Comparison of ENCODE assay signal across 19 mouse cellular contexts in the genomic region with DNA sequence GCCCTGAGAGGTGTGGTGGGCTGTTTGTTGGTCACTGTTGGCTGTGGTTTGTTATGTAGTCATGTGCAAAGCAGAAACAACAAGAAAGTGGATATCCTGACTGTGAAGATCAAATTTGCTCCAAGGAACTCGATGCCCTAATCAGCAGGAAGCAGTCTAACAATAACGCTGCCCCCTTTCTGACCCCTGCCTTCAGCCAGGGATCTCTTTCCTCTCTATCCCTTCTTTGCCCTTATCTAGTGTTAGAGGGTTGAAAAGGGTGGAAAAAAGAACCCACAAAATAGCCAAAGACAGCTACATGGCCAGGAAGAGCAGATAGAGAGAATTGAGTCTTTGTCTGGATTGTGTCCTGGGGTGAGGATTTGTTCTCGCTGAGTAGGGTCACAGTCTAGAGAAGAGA. TPM values are rescaled to one million over a fixed set of nuclear protein-coding genes. Genes with fewer than 3 reads are reported as not detected.
DNase-seq lines count a peak whose midpoint lies in the region; ATAC-seq lines count a peak whose summit lies in the region.
"Had no signal": no experiment of that assay in that cellular context is flagged by ENCODE, and none has a peak within 500 bp of the region (broad histone marks: within the 10 kb centered on the region; RNA-seq: fewer than 3 reads in every experiment).

No protein-coding gene starts in this region.

- no peak overlapping the region for H3K27ac ChIP-seq in heart, embryonic 11.5 days (ENCODE audit: low read depth, low read length)
- H3K27ac ChIP-seq in heart, embryonic 10.5 days: no peak overlapping the region
- peak overlapping the region; percentile 16; the same call in 1 of the 2 replicates for H3K27ac ChIP-seq in heart, embryonic 16.5 days (ENCODE audit: low read length)
- no peak overlapping the region for H3K27ac ChIP-seq in lung, embryonic 15.5 days
- H3K27ac ChIP-seq: embryonic facial prominence, embryonic 15.5 days; forebrain, embryonic 15.5 days; hindbrain, embryonic 15.5 days had no signal

- no peak for ATAC-seq in heart, embryonic 11.5 days (replicated peaks; ENCODE audit: insufficient number of reproducible peaks, low FRiP score, low TSS enrichment)
- ATAC-seq in heart, embryonic 16.5 days (replicated peaks; ENCODE audit: extremely low read depth, insufficient read depth, low FRiP score): no peak
- no peak for ATAC-seq in lung, embryonic 15.5 days (ENCODE audit: borderline replicate concordance, extremely low read depth, low FRiP score, low TSS enrichment)
- no peak for ATAC-seq in erythroblast, adult 5-6 weeks (replicated peaks; ENCODE audit: low FRiP score, poor library complexity, severe bottlenecking)
- ATAC-seq: forebrain, embryonic 15.5 days; intestine, embryonic 16.5 days had no signal

- no peaks in the 10 kb centered on the region for H3K36me3 ChIP-seq in heart, embryonic 11.5 days (ENCODE audit: control insufficient read depth, insufficient read depth, low read length)
- H3K36me3 ChIP-seq in heart, embryonic 10.5 days: no peaks in the 10 kb centered on the region
- H3K36me3 ChIP-seq in heart, embryonic 16.5 days (ENCODE audit: control insufficient read depth, insufficient read depth): no peaks in the 10 kb centered on the region
- H3K36me3 ChIP-seq in lung, embryonic 15.5 days: no peaks in the 10 kb centered on the region
- H3K36me3 ChIP-seq: embryonic facial prominence, embryonic 15.5 days; forebrain, embryonic 15.5 days; hindbrain, embryonic 15.5 days had no signal

- intact Hi-C loops in heart, postnatal 14 days (cut with DNase I): no loop called here

- no peak overlapping the region for H3K9ac ChIP-seq in heart, embryonic 11.5 days (ENCODE audit: low read depth, low read length)
- H3K9ac ChIP-seq in heart, embryonic 16.5 days (ENCODE audit: low read length): no peak overlapping the region
- H3K9ac ChIP-seq in lung, embryonic 15.5 days: no peak overlapping the region
- H3K9ac ChIP-seq: embryonic facial prominence, embryonic 15.5 days; forebrain, embryonic 15.5 days; hindbrain, embryonic 15.5 days had no signal

- no peak for DNase-seq in heart, embryonic 10.5 days (ENCODE audit: low spot score)
- DNase-seq in heart, postnatal 14 days: no peak
- no peak for DNase-seq in lung, adult 18-20 months
- DNase-seq in 416B (ENCODE audit: low read depth): peak; percentile 69
- DNase-seq: adrenal gland, postnatal 14 days; cerebellum, adult 18-20 months; cerebellum, adult 9-11 months; embryo, embryonic 11 days; gastrocnemius, postnatal 36 days; heart, adult 11 months had no signal

- no peaks in the 10 kb centered on the region for H3K9me3 ChIP-seq in heart, embryonic 11.5 days (replicated peaks; ENCODE audit: control insufficient read depth, low read length)
- no peaks in the 10 kb centered on the region for H3K9me3 ChIP-seq in heart, embryonic 10.5 days
- no peaks in the 10 kb centered on the region for H3K9me3 ChIP-seq in heart, embryonic 16.5 days (replicated peaks; ENCODE audit: control insufficient read depth, low read length)
- H3K9me3 ChIP-seq in lung, embryonic 15.5 days: no peaks in the 10 kb centered on the region
- H3K9me3 ChIP-seq: embryonic facial prominence, embryonic 15.5 days; forebrain, embryonic 15.5 days; hindbrain, embryonic 15.5 days had no signal

- H3K27me3 ChIP-seq in heart, embryonic 11.5 days (ENCODE audit: control insufficient read depth, insufficient read depth, low read length): peaks cover 23% of the 10 kb centered on the region
- H3K27me3 ChIP-seq in heart, embryonic 10.5 days (ENCODE audit: insufficient read depth, poor library complexity, severe bottlenecking): peaks cover 45% of the 10 kb centered on the region
- H3K27me3 ChIP-seq in heart, embryonic 16.5 days (ENCODE audit: control insufficient read depth, insufficient read depth, low read length): 0 out of 2 replicates have a peak, but pooled peaks cover 6% of the 10 kb centered on the region
- peaks cover 6% of the 10 kb centered on the region; the same call in 1 of the 2 replicates for H3K27me3 ChIP-seq in lung, embryonic 15.5 days

- 28% methylated on average over 3 of the region's 3 CpGs for WGBS in heart, embryonic 11.5 days (ENCODE audit: insufficient replicate concordance)
- WGBS in heart, embryonic 10.5 days: 31% methylated on average over 3 of the region's 3 CpGs
- 23% methylated on average over 3 of the region's 3 CpGs for WGBS in heart, embryonic 16.5 days
- WGBS in lung, embryonic 15.5 days: 46% methylated on average over 3 of the region's 3 CpGs

- 0 out of 2 replicates have a peak overlapping the region, but pooled peaks have one; percentile 3 for H3K4me3 ChIP-seq in heart, embryonic 11.5 days (ENCODE audit: low read depth, low read length)
- H3K4me3 ChIP-seq in heart, embryonic 10.5 days: no peak overlapping the region
- H3K4me3 ChIP-seq in heart, embryonic 16.5 days (ENCODE audit: low read length): no peak overlapping the region
- no peak overlapping the region for H3K4me3 ChIP-seq in lung, embryonic 15.5 days
- H3K4me3 ChIP-seq: forebrain, embryonic 15.5 days; hindbrain, embryonic 15.5 days had no signal

- H3K4me1 ChIP-seq in heart, embryonic 11.5 days (ENCODE audit: control insufficient read depth, insufficient read depth, low read length): peaks cover 6% of the 10 kb centered on the region; the same call in 1 of the 2 replicates
- peaks cover 17% of the 10 kb centered on the region for H3K4me1 ChIP-seq in heart, embryonic 10.5 days
- peaks cover 10% of the 10 kb centered on the region for H3K4me1 ChIP-seq in heart, embryonic 16.5 days (ENCODE audit: control insufficient read depth, insufficient read depth, low read length)
- H3K4me1 ChIP-seq in lung, embryonic 15.5 days: peaks cover 11% of the 10 kb centered on the region

- peak overlapping the region; percentile 96; the same call in 1 of the 2 replicates for H3K4me2 ChIP-seq in heart, embryonic 11.5 days
- H3K4me2 ChIP-seq in heart, embryonic 16.5 days (ENCODE audit: low read depth, low read length): peak overlapping the region; percentile 93; the same call in 1 of the 2 replicates
- 0 out of 2 replicates have a peak overlapping the region, but pooled peaks have one; percentile 16 for H3K4me2 ChIP-seq in lung, embryonic 15.5 days
- H3K4me2 ChIP-seq: embryonic facial prominence, embryonic 15.5 days; forebrain, embryonic 15.5 days; hindbrain, embryonic 15.5 days had no signal

RNA-seq across cellular contexts. Expression of a gene that starts 1.8 kb away (rescaled TPM):
- polyA plus RNA-seq in heart, embryonic 11.5 days (2014; fragmentation: Nextera tagmentation; extraction: Ambion mirVana): 0.89 and 1.6 TPM in 2 replicates
- 1.7 and 2.4 TPM in 2 replicates for polyA plus RNA-seq in heart, embryonic 10.5 days (2016; fragmentation: Nextera tagmentation; extraction: Ambion mirVana)
- 2.1 TPM in 2 replicates for polyA plus RNA-seq in heart, embryonic 16.5 days (2015; fragmentation: Nextera tagmentation; extraction: Ambion mirVana)
- 1 to 10 TPM; 3.8 to 4.4 TPM for total RNA-seq in heart, postnatal 14 days (2021)
- 1.7 and 2.0 TPM in 2 replicates for polyA plus RNA-seq in lung, embryonic 15.5 days (2015; fragmentation: Nextera tagmentation; extraction: Ambion mirVana)
- total RNA-seq in erythroblast, adult 5-6 weeks (2015; ENCODE audit: low replicate concordance): 0.38 and 1.7 TPM in 2 replicates
- 2.9 and 4.2 TPM in 2 replicates for total RNA-seq in erythroblast, adult 5-6 weeks (2017; ENCODE audit: low replicate concordance)

RNA-seq across cellular contexts. Expression of a gene that starts 7.6 kb away (rescaled TPM):
- polyA plus RNA-seq in heart, embryonic 11.5 days (2014; fragmentation: Nextera tagmentation; extraction: Ambion mirVana): 107 and 110 TPM in 2 replicates
- 126 and 131 TPM in 2 replicates for polyA plus RNA-seq in heart, embryonic 10.5 days (2016; fragmentation: Nextera tagmentation; extraction: Ambion mirVana)
- polyA plus RNA-seq in heart, embryonic 16.5 days (2015; fragmentation: Nextera tagmentation; extraction: Ambion mirVana): 116 and 125 TPM in 2 replicates
- 10 to 100 TPM; 62.0 to 68.3 TPM for total RNA-seq in heart, postnatal 14 days (2021)
- polyA plus RNA-seq in lung, embryonic 15.5 days (2015; fragmentation: Nextera tagmentation; extraction: Ambion mirVana): 133 and 134 TPM in 2 replicates
- 8.5 and 11.5 TPM in 2 replicates for total RNA-seq in erythroblast, adult 5-6 weeks (2015; ENCODE audit: low replicate concordance)
- 7.0 and 7.2 TPM in 2 replicates for total RNA-seq in erythroblast, adult 5-6 weeks (2017; ENCODE audit: low replicate concordance)

RNA-seq across cellular contexts. Expression of a gene that starts 16.7 kb away (rescaled TPM):
- polyA plus RNA-seq in heart, embryonic 11.5 days (2014; fragmentation: Nextera tagmentation; extraction: Ambion mirVana): 0.37 and 0.44 TPM in 2 replicates
- 0.14 and 0.59 TPM in 2 replicates for polyA plus RNA-seq in heart, embryonic 10.5 days (2016; fragmentation: Nextera tagmentation; extraction: Ambion mirVana)
- 0.09 and 0.45 TPM in 2 replicates for polyA plus RNA-seq in heart, embryonic 16.5 days (2015; fragmentation: Nextera tagmentation; extraction: Ambion mirVana)
- total RNA-seq in heart, postnatal 14 days (2021): under 1 TPM; 0.32 to 0.60 TPM
- polyA plus RNA-seq in lung, embryonic 15.5 days (2015; fragmentation: Nextera tagmentation; extraction: Ambion mirVana): 0.86 and 1.0 TPM in 2 replicates
- total RNA-seq in erythroblast, adult 5-6 weeks (2015; ENCODE audit: low replicate concordance): not detected in 2 replicates
- 0.70 TPM in 1 of 2 replicates, not detected in the other for total RNA-seq in erythroblast, adult 5-6 weeks (2017; ENCODE audit: low replicate concordance)
- polyA plus RNA-seq: C2C12 had no signal

RNA-seq across cellular contexts. Expression of a gene that starts 17.7 kb away (rescaled TPM):
- polyA plus RNA-seq in heart, embryonic 11.5 days (2014; fragmentation: Nextera tagmentation; extraction: Ambion mirVana): 7.0 and 8.8 TPM in 2 replicates
- polyA plus RNA-seq in heart, embryonic 10.5 days (2016; fragmentation: Nextera tagmentation; extraction: Ambion mirVana): 8.2 and 9.7 TPM in 2 replicates
- 7.6 and 10.3 TPM in 2 replicates for polyA plus RNA-seq in heart, embryonic 16.5 days (2015; fragmentation: Nextera tagmentation; extraction: Ambion mirVana)
- total RNA-seq in heart, postnatal 14 days (2021): 1 to 10 TPM; 2.0 to 2.2 TPM
- polyA plus RNA-seq in lung, embryonic 15.5 days (2015; fragmentation: Nextera tagmentation; extraction: Ambion mirVana): 13.1 and 14.4 TPM in 2 replicates
- not detected in 2 replicates for total RNA-seq in erythroblast, adult 5-6 weeks (2015; ENCODE audit: low replicate concordance)
- total RNA-seq in erythroblast, adult 5-6 weeks (2017; ENCODE audit: low replicate concordance): 2.5 TPM in 1 of 2 replicates, not detected in the other

RNA-seq across cellular contexts. Expression of a gene that starts 50.1 kb away (rescaled TPM):
- 235 and 252 TPM in 2 replicates for polyA plus RNA-seq in heart, embryonic 11.5 days (2014; fragmentation: Nextera tagmentation; extraction: Ambion mirVana)
- 244 and 267 TPM in 2 replicates for polyA plus RNA-seq in heart, embryonic 10.5 days (2016; fragmentation: Nextera tagmentation; extraction: Ambion mirVana)
- polyA plus RNA-seq in heart, embryonic 16.5 days (2015; fragmentation: Nextera tagmentation; extraction: Ambion mirVana): 218 and 225 TPM in 2 replicates
- total RNA-seq in heart, postnatal 14 days (2021): 100 to 1,000 TPM; 142 to 149 TPM
- 267 and 270 TPM in 2 replicates for polyA plus RNA-seq in lung, embryonic 15.5 days (2015; fragmentation: Nextera tagmentation; extraction: Ambion mirVana)
- total RNA-seq in erythroblast, adult 5-6 weeks (2015; ENCODE audit: low replicate concordance): 37.1 and 71.3 TPM in 2 replicates
- total RNA-seq in erythroblast, adult 5-6 weeks (2017; ENCODE audit: low replicate concordance): 50.2 and 52.3 TPM in 2 replicates

Comparison
In these comparisons a context has a peak if more than half of its experiments do, and no peak if none do; other contexts are left out.
1. H3K4me2 ChIP-seq: peak in every context shown above with its lines; median percentile 96 in heart, embryonic 11.5 days; 93 in heart, embryonic 16.5 days; 16 in lung, embryonic 15.5 days.